In genomic region chr7:110753926-110754330, GRCm38 (mm10) we compare ENCODE assay signal across 14 mouse cellular contexts. TPM values are rescaled to one million over a fixed set of nuclear protein-coding genes. Genes with fewer than 3 reads are reported as not detected.
DNase-seq lines count a peak whose midpoint lies in the region; ATAC-seq lines count a peak whose summit lies in the region.
"Had no signal": no experiment of that assay in that cellular context is flagged by ENCODE, and none has a peak within 500 bp of the region (broad histone marks: within the 10 kb centered on the region; RNA-seq: fewer than 3 reads in every experiment).

No protein-coding gene starts in this region.

- ATAC-seq in embryonic facial prominence, embryonic 12.5 days (ENCODE audit: insufficient number of reproducible peaks, insufficient read depth, low FRiP score, low TSS enrichment): peak; percentile 35; the same call in 1 of the 2 replicates
- ATAC-seq: intestine, postnatal 0 days had no signal

- H3K9me3 ChIP-seq in embryonic facial prominence, embryonic 12.5 days: no peaks in the 10 kb centered on the region
- H3K9me3 ChIP-seq: midbrain, embryonic 12.5 days had no signal

- no peaks in the 10 kb centered on the region for H3K36me3 ChIP-seq in embryonic facial prominence, embryonic 12.5 days
- H3K36me3 ChIP-seq: midbrain, embryonic 12.5 days had no signal

- DNase-seq in heart, adult 11 months: peak; percentile 98
- DNase-seq in heart, postnatal 10 days: no peak
- DNase-seq in 3T3-L1 (ENCODE audit: low read depth, low spot score): peak; percentile 76
- DNase-seq in kidney, postnatal 10 days: peak; percentile 67
- no peak for DNase-seq in layer of hippocampus, postnatal 36 days
- no peak for DNase-seq in adrenal gland, postnatal 14 days
- DNase-seq in frontal cortex, postnatal 10 days (ENCODE audit: low spot score in 2 of 2): no peak
- DNase-seq: cerebellum, adult 9-10 months; lung, adult 18-20 months; thymus, postnatal 14 days had no signal

- no peak overlapping the region for H3K9ac ChIP-seq in embryonic facial prominence, embryonic 12.5 days
- H3K9ac ChIP-seq: midbrain, embryonic 12.5 days had no signal

- WGBS in embryonic facial prominence, embryonic 12.5 days: 16% methylated on average over 5 of the region's 5 CpGs

- no peak overlapping the region for H3K4me3 ChIP-seq in embryonic facial prominence, embryonic 12.5 days
- H3K4me3 ChIP-seq: heart, adult 2 months; midbrain, embryonic 12.5 days had no signal

- intact Hi-C loops in heart, postnatal 10 days (cut with DNase I): no loop called here

- H3K4me2 ChIP-seq in embryonic facial prominence, embryonic 12.5 days (replicated peaks): no peak overlapping the region
- H3K4me2 ChIP-seq: midbrain, embryonic 12.5 days had no signal

- 0 out of 2 replicates have a peak, but pooled peaks cover 3% of the 10 kb centered on the region for H3K27me3 ChIP-seq in embryonic facial prominence, embryonic 12.5 days
- H3K27me3 ChIP-seq: midbrain, embryonic 12.5 days had no signal

- no peak overlapping the region for H3K27ac ChIP-seq in embryonic facial prominence, embryonic 12.5 days
- H3K27ac ChIP-seq: heart, adult 2 months; midbrain, embryonic 12.5 days had no signal

- peaks cover 6% of the 10 kb centered on the region for H3K4me1 ChIP-seq in embryonic facial prominence, embryonic 12.5 days
- H3K4me1 ChIP-seq: midbrain, embryonic 12.5 days had no signal

RNA-seq across cellular contexts. Expression of gene Ampd3, which starts 14.1 kb away (rescaled TPM):
- total RNA-seq in heart, postnatal 10 days (2021): 10 to 100 TPM; 37.7 to 39.2 TPM
- 1.9 and 3.2 TPM in 2 replicates for polyA plus RNA-seq in embryonic facial prominence, embryonic 12.5 days (2016; fragmentation: Nextera tagmentation; extraction: Ambion mirVana)
- total RNA-seq in layer of hippocampus, postnatal 36 days (2021): 10 to 100 TPM; 20.1 to 23.1 TPM
- total RNA-seq in adrenal gland, postnatal 14 days (2021): 22.9 and 32.8 TPM in 2 replicates

Comparison
In these comparisons a context has a peak if more than half of its experiments do, and no peak if none do; other contexts are left out.
1. DNase-seq: peak in heart, adult 11 months (single experiment), 3T3-L1 (single experiment) and kidney, postnatal 10 days (single experiment); none in heart, postnatal 10 days (0 of 2), layer of hippocampus, postnatal 36 days (0 of 2), adrenal gland, postnatal 14 days (single experiment) and frontal cortex, postnatal 10 days (0 of 2).